Mouse (Mus musculus): Measurements from ENCODE around the gene Epha2.

GRCm38 (mm10) chr4:141287518-141288004 lies 13.5 kb upstream of the Epha2 start:
- TF ChIP-seq CTCF (IDR thresholded peaks at IDR 0.05; ENCODE audit: extremely low read depth, insufficient read length, insufficient replicate concordance, low read depth, low read length) (peak; percentile 10; the same call in 1 of the 2 replicates), POLR2A (IDR thresholded peaks at IDR 0.05; ENCODE audit: low read depth, low read length) (no peak)

Measured in small intestine, adult 2 months (tissue).